Mouse (Mus musculus) forebrain, embryonic 15.5 days (tissue): ENCODE results near the gene Pros1. TPM values are rescaled to one million over a fixed set of nuclear protein-coding genes. Genes with fewer than 3 reads are reported as not detected.

Experiments
- ATAC-seq: fragments of 200-750 bp; cut with Nextera tagmentation; replicated peaks from 2 replicates; pipeline ENCODE4 v1.8.0; 2017; ENCODE audit warnings: mild to moderate bottlenecking, moderate TSS enrichment, moderate library complexity
- H3K27ac ChIP-seq: fragments of 300-500 bp; sonication (generic); replicated peaks from 2 replicates; pipeline ENCODE4 v1.5.1; 2015; ENCODE audit warnings: mild to moderate bottlenecking, inconsistent platforms
- H3K27me3 ChIP-seq: fragments of 300-500 bp; sonication (generic); 2 replicates; pipeline ENCODE4 v1.6.1; 2015; ENCODE audit warnings: inconsistent platforms
- H3K36me3 ChIP-seq: fragments of 300-500 bp; sonication (generic); 2 replicates; pipeline ENCODE4 v1.6.1; 2015; ENCODE audit warnings: mild to moderate bottlenecking, inconsistent platforms
- H3K4me1 ChIP-seq: fragments of 300-500 bp; sonication (generic); 2 replicates; pipeline ENCODE4 v1.6.1; 2015; ENCODE audit warnings: inconsistent platforms
- H3K4me2 ChIP-seq: fragments of 300-500 bp; sonication (generic); replicated peaks from 2 replicates; pipeline ENCODE4 v1.6.1; 2015; ENCODE audit warnings: mild to moderate bottlenecking, inconsistent platforms
- H3K4me3 ChIP-seq: fragments of 300-500 bp; sonication (generic); 2 replicates; pipeline ENCODE4 v1.5.1; 2015; ENCODE audit warnings: mild to moderate bottlenecking, inconsistent platforms
- H3K9ac ChIP-seq: fragments of 300-500 bp; sonication (generic); replicated peaks from 2 replicates; pipeline ENCODE4 v1.6.1; 2015; ENCODE audit warnings: mild to moderate bottlenecking, inconsistent platforms
- H3K9me3 ChIP-seq: fragments of 300-500 bp; sonication (generic); 2 replicates; pipeline ENCODE4 v1.6.1; 2016; ENCODE audit warnings: inconsistent platforms
- WGBS: fragments of 180-500 bp; shearing (Covaris S2); methylation state at CpG from one replicate; pipeline ENCODE4 v1.1.7; 2015; ENCODE audit warnings: mixed read lengths; 5-methylcytosine and 5-hydroxymethylcytosine counted together
- polyA plus RNA-seq: library from polyadenylated mRNA; unstranded; fragments of >200 nt; fragmentation: Nextera tagmentation; extraction: Ambion mirVana; gene quantifications from 2 replicates; pipeline ENCODE4 v1.2.1, GENCODE M21; 2015

Gene Pros1
- polyA plus RNA-seq, 1 experiment from 2014 or later = 7.3 TPM

DNA sequence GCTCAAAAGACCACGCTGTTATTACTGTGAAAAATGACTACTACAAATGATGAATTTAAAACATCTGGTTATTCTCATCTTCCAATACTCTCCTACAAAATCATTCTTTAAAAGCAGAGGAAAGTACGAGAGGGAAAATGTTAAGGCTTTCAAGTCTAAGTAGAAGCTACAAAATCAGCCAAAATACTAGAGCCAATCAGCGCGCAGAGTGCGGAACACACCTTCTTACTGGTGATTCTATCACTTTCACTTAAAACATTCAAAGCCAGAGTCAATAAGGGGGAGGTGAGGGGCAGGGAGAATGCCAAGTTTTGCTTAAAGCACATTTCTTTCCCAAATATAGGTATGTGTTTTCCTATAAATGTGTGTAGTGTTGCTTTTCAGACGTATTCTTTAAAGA lies 8.8 kb upstream of the Pros1 start:
- H3K4me2 ChIP-seq = peak overlapping the region; percentile 66
- H3K4me1 ChIP-seq = peaks cover 28% of the 10 kb centered on the region
- H3K9ac ChIP-seq = no peak overlapping the region
- H3K27ac ChIP-seq = no peak overlapping the region
- 92% methylated on average over 6 of the region's 6 CpGs for WGBS
- no peaks in the 10 kb centered on the region for H3K27me3 ChIP-seq
- no peaks in the 10 kb centered on the region for H3K9me3 ChIP-seq
- peak overlapping the region; percentile 68 for H3K4me3 ChIP-seq
- no peaks in the 10 kb centered on the region for H3K36me3 ChIP-seq
- ATAC-seq = no peak

- Histone ChIP-seq H3K27ac (peak within 1 kb of the TSS; percentile 68), H3K9ac (peak within 1 kb of the TSS; percentile 68), H3K4me3 (peak within 1 kb of the TSS; percentile 68), H3K4me2 (peak within 1 kb of the TSS; percentile 66), H3K9me3 (no peaks in the 10 kb centered on the region), H3K36me3 (no peaks in the 10 kb centered on the region), H3K4me1 (peaks cover 28% of the 10 kb centered on the region), H3K27me3 (no peaks in the 10 kb centered on the region)
- peak; percentile 100 for ATAC-seq
- under 1% methylated on average over 52 of the region's 52 CpGs for WGBS
Observed at GRCm38 (mm10) chr16:62846498-62847312, 7.4 kb upstream of the Pros1 start, which contains the start of gene Arl13b. TSS of gene Arl13b (minus strand) at chr16:62847040.

GRCm38 (mm10) chr16:62852464-62853252 lies 1.4 kb upstream of the Pros1 start:
- Histone ChIP-seq H3K4me1 (peaks cover 4% of the 10 kb centered on the region; the same call in 1 of the 2 replicates), H3K36me3 (no peaks in the 10 kb centered on the region), H3K27ac (no peak overlapping the region), H3K9ac (no peak overlapping the region), H3K27me3 (no peaks in the 10 kb centered on the region), H3K9me3 (no peaks in the 10 kb centered on the region), H3K4me2 (no peak overlapping the region), H3K4me3 (no peak overlapping the region)
- ATAC-seq = no peak
- 85% methylated on average over 3 of the region's 3 CpGs for WGBS

- no peak for ATAC-seq
- H3K4me2 ChIP-seq = peak overlapping the region; percentile 70
Observed at GRCm38 (mm10) chr16:62853611-62854126, 438 bp upstream of the Pros1 start.

GRCm38 (mm10) chr16:62855385-62855784 lies 1.3 kb downstream of the Pros1 start:
- 88% methylated on average over 6 of the region's 6 CpGs for WGBS
- ATAC-seq = no peak

More at GRCm38 (mm10) chr16:62853611-62854126, 438 bp upstream of the Pros1 start:
- Histone ChIP-seq H3K4me3 (peak overlapping the region; percentile 49), H3K36me3 (no peaks in the 10 kb centered on the region), H3K9me3 (no peaks in the 10 kb centered on the region), H3K27ac (no peak overlapping the region), H3K27me3 (no peaks in the 10 kb centered on the region), H3K9ac (peak overlapping the region; percentile 60), H3K4me1 (peaks cover 4% of the 10 kb centered on the region; the same call in 1 of the 2 replicates)
- 17% methylated on average over 3 of the region's 3 CpGs for WGBS

DNA sequence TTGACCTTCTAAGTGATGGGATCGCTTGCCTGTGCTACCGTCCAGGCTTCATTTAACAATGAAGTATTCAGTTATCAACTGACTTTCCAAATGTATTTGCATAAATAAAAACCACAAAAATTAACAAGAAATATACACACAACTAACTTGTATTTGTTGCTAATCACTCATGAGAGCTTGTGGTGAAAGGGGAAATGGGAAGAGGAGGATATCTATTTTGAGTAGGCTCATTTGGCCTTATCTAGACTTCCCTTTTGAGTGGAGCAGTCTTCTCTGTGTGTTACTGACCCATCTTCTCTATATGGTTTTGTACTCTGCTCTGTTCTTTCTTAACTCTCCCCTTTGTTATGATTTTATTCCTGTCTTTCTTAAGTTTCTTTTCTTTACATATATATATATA lies 2.2 kb downstream of the Pros1 start:
- Histone ChIP-seq H3K36me3 (no peaks in the 10 kb centered on the region), H3K27ac (no peak overlapping the region), H3K9ac (no peak overlapping the region), H3K4me1 (peaks cover 4% of the 10 kb centered on the region; the same call in 1 of the 2 replicates), H3K4me2 (no peak overlapping the region), H3K27me3 (no peaks in the 10 kb centered on the region), H3K4me3 (no peak overlapping the region), H3K9me3 (no peaks in the 10 kb centered on the region)
- no peak for ATAC-seq
- WGBS = 89% methylated on average over 2 of the region's 2 CpGs

More at GRCm38 (mm10) chr16:62855385-62855784, 1.3 kb downstream of the Pros1 start:
- no peak overlapping the region for H3K4me2 ChIP-seq
- no peaks in the 10 kb centered on the region for H3K27me3 ChIP-seq
- peaks cover 4% of the 10 kb centered on the region; the same call in 1 of the 2 replicates for H3K4me1 ChIP-seq
- no peaks in the 10 kb centered on the region for H3K36me3 ChIP-seq
- no peaks in the 10 kb centered on the region for H3K9me3 ChIP-seq
- no peak overlapping the region for H3K27ac ChIP-seq
- H3K9ac ChIP-seq = no peak overlapping the region
- no peak overlapping the region for H3K4me3 ChIP-seq

GRCm38 (mm10) chr16:62857498-62857897 lies 3.4 kb downstream of the Pros1 start:
- H3K4me1 ChIP-seq = peaks cover 4% of the 10 kb centered on the region; the same call in 1 of the 2 replicates
- no peak overlapping the region for H3K4me2 ChIP-seq
- no peak overlapping the region for H3K4me3 ChIP-seq
- H3K36me3 ChIP-seq = no peaks in the 10 kb centered on the region
- no peak for ATAC-seq
- no peaks in the 10 kb centered on the region for H3K9me3 ChIP-seq
- H3K27ac ChIP-seq = no peak overlapping the region
- no peak overlapping the region for H3K9ac ChIP-seq
- 94% methylated on average over 2 of the region's 2 CpGs for WGBS
- H3K27me3 ChIP-seq = no peaks in the 10 kb centered on the region

DNA sequence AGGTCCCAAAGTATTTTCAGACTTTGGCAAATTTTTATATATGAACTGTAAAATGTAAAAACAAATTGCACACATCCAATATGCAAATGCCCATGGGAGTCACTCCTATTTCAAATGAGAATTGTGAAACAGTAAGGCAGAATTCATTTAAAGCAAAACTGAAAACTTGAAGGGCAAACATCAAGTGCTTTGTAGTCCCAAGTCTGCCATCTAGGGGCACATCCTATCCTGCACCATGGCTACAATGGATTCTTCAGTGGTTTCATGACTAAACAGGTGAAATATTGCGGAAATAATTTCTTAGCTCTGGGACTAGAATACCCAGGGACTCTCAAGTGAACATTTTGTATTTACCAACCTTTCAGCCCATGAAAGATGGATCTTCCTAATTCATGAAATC lies 3.9 kb downstream of the Pros1 start:
- no peak overlapping the region for H3K27ac ChIP-seq
- no peak overlapping the region for H3K4me2 ChIP-seq
- no peaks in the 10 kb centered on the region for H3K36me3 ChIP-seq
- WGBS = 95% methylated on average over 1 of the region's 1 CpGs
- H3K27me3 ChIP-seq = no peaks in the 10 kb centered on the region
- no peak for ATAC-seq
- no peak overlapping the region for H3K9ac ChIP-seq
- H3K4me3 ChIP-seq = no peak overlapping the region
- peaks cover 4% of the 10 kb centered on the region; the same call in 1 of the 2 replicates for H3K4me1 ChIP-seq
- no peaks in the 10 kb centered on the region for H3K9me3 ChIP-seq

GRCm38 (mm10) chr16:62860140-62860539 lies 6.0 kb downstream of the Pros1 start:
- Histone ChIP-seq H3K27me3 (no peaks in the 10 kb centered on the region), H3K9me3 (no peaks in the 10 kb centered on the region), H3K4me2 (no peak overlapping the region), H3K4me3 (no peak overlapping the region), H3K36me3 (no peaks in the 10 kb centered on the region), H3K4me1 (no peaks in the 10 kb centered on the region), H3K9ac (no peak overlapping the region), H3K27ac (no peak overlapping the region)
- no peak for ATAC-seq
- 81% methylated on average over 1 of the region's 1 CpGs for WGBS

DNA sequence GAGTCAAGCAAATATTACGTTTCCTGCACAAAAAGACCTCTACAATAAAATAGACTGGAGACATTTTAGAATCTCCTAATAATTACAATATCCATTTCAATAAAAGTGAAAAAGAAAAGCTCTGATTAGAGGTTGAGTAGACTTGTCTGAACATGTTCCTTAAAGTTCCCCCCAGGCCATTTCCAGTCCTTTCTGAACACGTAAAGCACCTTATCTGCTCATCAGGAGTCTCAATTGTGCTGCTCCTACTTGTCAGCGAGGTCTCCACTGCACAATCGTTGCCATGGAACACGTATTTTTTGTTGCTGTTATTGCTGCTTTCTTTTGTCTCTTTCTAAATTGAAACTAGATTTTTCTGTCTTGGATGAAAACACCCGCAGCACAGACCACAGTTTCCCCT lies 7.3 kb downstream of the Pros1 start:
- no peaks in the 10 kb centered on the region for H3K9me3 ChIP-seq
- no peak overlapping the region for H3K9ac ChIP-seq
- no peak overlapping the region for H3K4me3 ChIP-seq
- 63% methylated on average over 6 of the region's 6 CpGs for WGBS
- H3K4me1 ChIP-seq = no peaks in the 10 kb centered on the region
- H3K4me2 ChIP-seq = no peak overlapping the region
- no peaks in the 10 kb centered on the region for H3K27me3 ChIP-seq
- no peaks in the 10 kb centered on the region for H3K36me3 ChIP-seq
- no peak overlapping the region for H3K27ac ChIP-seq
- no peak for ATAC-seq

- Histone ChIP-seq H3K36me3 (no peaks in the 10 kb centered on the region), H3K27ac (no peak overlapping the region), H3K9me3 (no peaks in the 10 kb centered on the region), H3K9ac (no peak overlapping the region), H3K27me3 (no peaks in the 10 kb centered on the region), H3K4me3 (no peak overlapping the region), H3K4me2 (no peak overlapping the region), H3K4me1 (no peaks in the 10 kb centered on the region)
- WGBS = 80% methylated on average over 5 of the region's 5 CpGs
- ATAC-seq = no peak
Observed at GRCm38 (mm10) chr16:62872688-62873117, 18.6 kb downstream of the Pros1 start.

DNA sequence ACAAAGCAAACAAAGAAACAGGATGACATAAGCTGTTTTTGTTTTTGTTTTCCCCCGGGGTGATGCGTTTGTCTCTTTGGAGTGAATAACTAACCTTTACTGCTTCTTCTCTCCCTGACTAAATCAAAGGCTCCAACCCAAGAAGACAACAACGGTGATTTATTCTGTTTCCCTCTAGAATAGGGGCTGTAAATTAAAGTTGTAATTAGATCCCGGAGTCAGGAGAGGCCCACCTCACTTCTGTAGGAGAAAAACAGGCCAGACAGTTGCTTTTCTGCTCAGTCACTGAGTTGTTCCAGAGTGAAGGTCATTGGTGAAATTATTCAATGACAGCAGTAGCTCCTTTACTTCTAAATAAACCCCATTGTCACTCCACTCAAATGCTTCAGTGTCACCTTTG lies 19.1 kb downstream of the Pros1 start:
- 47% methylated on average over 4 of the region's 4 CpGs for WGBS
- Histone ChIP-seq H3K9ac (no peak overlapping the region), H3K27me3 (no peaks in the 10 kb centered on the region), H3K9me3 (no peaks in the 10 kb centered on the region), H3K4me1 (no peaks in the 10 kb centered on the region), H3K4me2 (no peak overlapping the region), H3K4me3 (no peak overlapping the region), H3K27ac (no peak overlapping the region), H3K36me3 (no peaks in the 10 kb centered on the region)
- no peak for ATAC-seq
